Mouse (Mus musculus) MEL (cell line): ENCODE results near the gene Selenon. TPM values are rescaled to one million over a fixed set of nuclear protein-coding genes. Genes with fewer than 3 reads are reported as not detected.

Source experiments
- DNase-seq: peaks from one replicate; pipeline ENCODE4 v3.0.0; 2011; ENCODE audit warnings: low read depth, low spot score
- H3K27ac ChIP-seq: 2 replicates; pipeline ENCODE4 v1.5.1; 2012; ENCODE audit warnings: low read depth, mild to moderate bottlenecking, control low read depth, low read length, moderate library complexity; ENCODE audit not compliant: control insufficient read depth
- H3K27me3 ChIP-seq, 2 experiments: fragments of 150-350 bp in 1 of 2; sonication (generic) in 1 of 2; 2 replicates each; pipeline ENCODE4 v1.6.1; 2012; ENCODE audit warnings: low read length in 2 of 2, mild to moderate bottlenecking in 2 of 2, improper control_type of control experiment in 1 of 2, moderate library complexity in 1 of 2; ENCODE audit not compliant: insufficient read depth in 2 of 2, control insufficient read depth in 1 of 2
- H3K36me3 ChIP-seq, 2 experiments: 2 replicates each; pipeline ENCODE4 v1.6.1; 2012 to 2014; ENCODE audit warnings: low read length in 2 of 2, improper control_type of control experiment in 1 of 2, inconsistent platforms in 1 of 2, mild to moderate bottlenecking in 1 of 2; ENCODE audit not compliant: insufficient read depth in 2 of 2, control insufficient read depth in 1 of 2
- H3K4me1 ChIP-seq, 2 experiments: fragments of 150-350 bp in 1 of 2; sonication (generic) in 1 of 2; 2 replicates each; pipeline ENCODE4 v1.6.1; 2012; ENCODE audit warnings: low read length in 2 of 2, improper control_type of control experiment in 1 of 2, mild to moderate bottlenecking in 1 of 2; ENCODE audit not compliant: insufficient read depth in 2 of 2, control insufficient read depth in 1 of 2
- H3K4me3 ChIP-seq, 2 experiments: fragments of 150-350 bp in 1 of 2; sonication (generic) in 1 of 2; 2 replicates each; pipeline ENCODE4 v1.5.1; 2012; ENCODE audit warnings: low read depth in 2 of 2, low read length in 2 of 2, mild to moderate bottlenecking in 2 of 2, moderate library complexity in 2 of 2, control low read depth in 1 of 2, improper control_type of control experiment in 1 of 2; ENCODE audit not compliant: control insufficient read depth in 1 of 2, insufficient read depth in 1 of 2
- H3K79me2 ChIP-seq: 2 replicates; pipeline ENCODE4 v1.6.1; 2012; ENCODE audit warnings: mild to moderate bottlenecking, low read length, moderate library complexity; ENCODE audit not compliant: control insufficient read depth, poor library complexity, insufficient read depth
- H3K9ac ChIP-seq: 2 replicates; pipeline ENCODE4 v1.6.1; 2012; ENCODE audit warnings: low read depth, mild to moderate bottlenecking, control low read depth, low read length, moderate library complexity; ENCODE audit not compliant: control insufficient read depth, poor library complexity, severe bottlenecking
- H3K9me3 ChIP-seq: fragments of 150-350 bp; sonication (generic); replicated peaks from 2 replicates; pipeline ENCODE4 v1.6.1; 2012; ENCODE audit warnings: mild to moderate bottlenecking, low read length, improper control_type of control experiment, moderate library complexity; ENCODE audit not compliant: insufficient read depth
- CHD1 ChIP-seq: IDR thresholded peaks from 2 replicates; pipeline ENCODE4 v1.6.1; 2012; ENCODE audit warnings: low read depth, mild to moderate bottlenecking, inconsistent platforms, low read length, improper control_type of control experiment
- CHD2 ChIP-seq: IDR thresholded peaks from 2 replicates; pipeline ENCODE4 v1.6.1; 2011; ENCODE audit warnings: low read length, improper control_type of control experiment
- CTCF ChIP-seq, 3 experiments: IDR thresholded peaks in 2 of 3; conservative IDR thresholded peaks in 1 of 3; 2 replicates each; pipeline ENCODE4 v1.5.1; 2011 to 2012; ENCODE audit warnings: low read length in 3 of 3, low read depth in 2 of 3, mild to moderate bottlenecking in 2 of 3, improper control_type of control experiment in 1 of 3, inconsistent platforms in 1 of 3, mixed read lengths in 1 of 3, moderate library complexity in 1 of 3; ENCODE audit not compliant: control insufficient read depth in 1 of 3, insufficient read depth in 1 of 3, poor library complexity in 1 of 3, severe bottlenecking in 1 of 3
- E2F4 ChIP-seq: IDR thresholded peaks from 2 replicates; pipeline ENCODE4 v1.6.1; 2011; ENCODE audit warnings: low read depth, low read length, improper control_type of control experiment, borderline replicate concordance
- ELF1 ChIP-seq: IDR thresholded peaks from 2 replicates; pipeline ENCODE4 v1.6.1; 2014; ENCODE audit warnings: low read depth, mild to moderate bottlenecking, inconsistent platforms, low read length, improper control_type of control experiment, moderate library complexity
- ETS1 ChIP-seq: IDR thresholded peaks from 2 replicates; pipeline ENCODE4 v1.6.1; 2012; ENCODE audit warnings: low read depth, mild to moderate bottlenecking, inconsistent platforms, low read length, improper control_type of control experiment, moderate library complexity
- GABPA ChIP-seq: IDR thresholded peaks from 2 replicates; pipeline ENCODE4 v1.6.1; 2012; ENCODE audit warnings: low read depth, mild to moderate bottlenecking, inconsistent platforms, low read length, improper control_type of control experiment, moderate library complexity
- GATA1 ChIP-seq: IDR thresholded peaks from 2 replicates; pipeline ENCODE4 v1.6.1; 2011; ENCODE audit warnings: low read depth, low read length, improper control_type of control experiment
- MAFK ChIP-seq: IDR thresholded peaks from 2 replicates; pipeline ENCODE4 v1.6.1; 2011; ENCODE audit warnings: low read depth, mild to moderate bottlenecking, low read length, improper control_type of control experiment, borderline replicate concordance
- MAZ ChIP-seq: IDR thresholded peaks from 2 replicates; pipeline ENCODE4 v1.6.1; 2012; ENCODE audit warnings: low read depth, mild to moderate bottlenecking, inconsistent platforms, low read length, improper control_type of control experiment
- MEF2A ChIP-seq: IDR thresholded peaks from 2 replicates; pipeline ENCODE4 v1.6.1; 2014; ENCODE audit warnings: low read depth, mild to moderate bottlenecking, inconsistent platforms, low read length, improper control_type of control experiment; ENCODE audit not compliant: poor library complexity, insufficient replicate concordance, severe bottlenecking; ENCODE audit errors: extremely low read depth
- MXI1 ChIP-seq: IDR thresholded peaks from 2 replicates; pipeline ENCODE4 v1.6.1; 2011; ENCODE audit warnings: mild to moderate bottlenecking, low read depth, low read length, improper control_type of control experiment
- MYB ChIP-seq: IDR thresholded peaks from 2 replicates; pipeline ENCODE4 v1.6.1; 2011; ENCODE audit warnings: mild to moderate bottlenecking, low read depth, low read length, improper control_type of control experiment
- MYC ChIP-seq: IDR thresholded peaks from 2 replicates; pipeline ENCODE4 v1.6.1; 2011; ENCODE audit warnings: low read depth, mild to moderate bottlenecking, low read length, improper control_type of control experiment, moderate library complexity
- NELFE ChIP-seq: IDR thresholded peaks from 2 replicates; pipeline ENCODE4 v1.6.1; 2011; ENCODE audit warnings: low read depth, low read length, improper control_type of control experiment
- NRF1 ChIP-seq: IDR thresholded peaks from 2 replicates; pipeline ENCODE4 v1.6.1; 2014; ENCODE audit warnings: low read depth, mild to moderate bottlenecking, inconsistent platforms, low read length, improper control_type of control experiment, moderate library complexity; ENCODE audit not compliant: poor library complexity, insufficient read depth, severe bottlenecking
- POLR2A ChIP-seq, 2 experiments: IDR thresholded peaks; 2 replicates each; pipeline ENCODE4 v1.6.1; 2011 to 2012; ENCODE audit warnings: low read length in 2 of 2, mild to moderate bottlenecking in 2 of 2, control low read depth in 1 of 2, improper control_type of control experiment in 1 of 2, low read depth in 1 of 2, moderate library complexity in 1 of 2; ENCODE audit not compliant: control insufficient read depth in 1 of 2, insufficient read depth in 1 of 2, poor library complexity in 1 of 2
- POLR2AphosphoS2 ChIP-seq: IDR thresholded peaks from 2 replicates; pipeline ENCODE4 v1.6.1; 2011; ENCODE audit warnings: low read length, improper control_type of control experiment
- SIN3A ChIP-seq: IDR thresholded peaks from 2 replicates; pipeline ENCODE4 v1.6.1; 2012; ENCODE audit warnings: low read length, improper control_type of control experiment, inconsistent platforms
- SMC3 ChIP-seq: IDR thresholded peaks from 2 replicates; pipeline ENCODE4 v1.6.1; 2011; ENCODE audit warnings: low read depth, low read length, improper control_type of control experiment
- TAL1 ChIP-seq: IDR thresholded peaks from 2 replicates; pipeline ENCODE4 v1.6.1; 2012; ENCODE audit warnings: mild to moderate bottlenecking, inconsistent platforms, low read length, moderate library complexity, mixed read lengths
- TCF12 ChIP-seq: IDR thresholded peaks from 2 replicates; pipeline ENCODE4 v1.6.1; 2014; ENCODE audit warnings: low read depth, mild to moderate bottlenecking, inconsistent platforms, low read length, improper control_type of control experiment, moderate library complexity
- UBTF ChIP-seq: IDR thresholded peaks from 2 replicates; pipeline ENCODE4 v1.6.1; 2012; ENCODE audit warnings: low read depth, mild to moderate bottlenecking, inconsistent platforms, low read length, improper control_type of control experiment, moderate library complexity, borderline replicate concordance; ENCODE audit not compliant: insufficient read depth
- USF1 ChIP-seq: IDR thresholded peaks from 2 replicates; pipeline ENCODE4 v1.6.1; 2014; ENCODE audit warnings: low read depth, mild to moderate bottlenecking, inconsistent platforms, low read length, improper control_type of control experiment, moderate library complexity
- USF2 ChIP-seq, 2 experiments: IDR thresholded peaks; 2 replicates each; pipeline ENCODE4 v1.6.1; 2011 to 2012; ENCODE audit warnings: improper control_type of control experiment in 2 of 2, low read length in 2 of 2, borderline replicate concordance in 1 of 2, inconsistent platforms in 1 of 2, low read depth in 1 of 2, mild to moderate bottlenecking in 1 of 2; ENCODE audit not compliant: insufficient read depth in 1 of 2
- ZKSCAN1 ChIP-seq: IDR thresholded peaks from 2 replicates; pipeline ENCODE4 v1.6.1; 2012; ENCODE audit warnings: low read depth, mild to moderate bottlenecking, inconsistent platforms, low read length, improper control_type of control experiment, moderate library complexity
- ZMIZ1 ChIP-seq: IDR thresholded peaks from 2 replicates; pipeline ENCODE4 v1.6.1; 2012; ENCODE audit warnings: low read depth, mild to moderate bottlenecking, inconsistent platforms, low read length, improper control_type of control experiment, moderate library complexity
- ZNF384 ChIP-seq: IDR thresholded peaks from 2 replicates; pipeline ENCODE4 v1.6.1; 2012; ENCODE audit warnings: low read depth, mild to moderate bottlenecking, inconsistent platforms, low read length, improper control_type of control experiment
- polyA plus RNA-seq, 2 experiments: library from polyadenylated mRNA; stranded (reverse) in 1 of 2; unstranded in 1 of 2; fragments of >175 nt in 1 of 2; fragments of >200 nt in 1 of 2; gene quantifications; 2 replicates each; pipeline versions ENCODE4 v1.2.1 to v1.2.4; 2012; ENCODE audit warnings: low replicate concordance in 2 of 2, low read depth in 1 of 2; ENCODE audit not compliant: insufficient read length in 2 of 2, insufficient read depth in 1 of 2, missing spikeins in 1 of 2
- total RNA-seq: library from RNA; depleted of rRNA; stranded (reverse); fragments of 300-350 nt; gene quantifications from 2 replicates; pipeline ENCODE4 v1.2.3, GENCODE M21; 2012

Selenon gene
- total and polyA plus RNA-seq, 3 experiments = 2.9 to 16.3 TPM; not detected in 1

- Histone ChIP-seq H3K36me3 (peaks cover 0 to 7% of the 10 kb centered on the region in 2 experiments; a peak in 2 of 4 replicates), H3K4me3 (peak overlapping the region; percentile 71 to 77), H3K27me3 (no peaks in the 10 kb centered on the region)
Measured at GRCm38 (mm10) chr4:134535787-134536151, 16.2 kb downstream of the Selenon start.

GRCm38 (mm10) chr4:134534932-134535786 lies 16.8 kb downstream of the Selenon start, which contains the start of gene Mtfr1l:
TSS of gene Mtfr1l (minus strand) at chr4:134535387.
- Histone ChIP-seq H3K4me3 (peak within 1 kb of the TSS; percentile 88 to 93), H3K36me3 (peaks cover 0 to 7% of the 10 kb centered on the region in 2 experiments; a peak in 2 of 4 replicates), H3K27ac (peak within 1 kb of the TSS; percentile 67), H3K4me1 (peaks cover 9 to 14% of the 10 kb centered on the region in 2 experiments), H3K79me2 (peaks cover 12% of the 10 kb centered on the region), H3K27me3 (no peaks in the 10 kb centered on the region), H3K9ac (peak within 1 kb of the TSS; percentile 94), H3K9me3 (no peaks in the 10 kb centered on the region)
- peak; percentile 98 for DNase-seq
- TF ChIP-seq MAFK (no peak), USF2 (IDR thresholded peaks at IDR 0.05; ENCODE audit: borderline replicate concordance in 1 of 2, insufficient read depth in 1 of 2, low read depth in 1 of 2, low read length in 2 of 2) (no peak), GABPA (no peak), E2F4 (no peak), ZKSCAN1 (no peak), ELF1 (peak; percentile 85), TCF12 (peak; percentile 25; the same call in 1 of the 2 replicates), SMC3 (no peak), GATA1 (no peak), MYC (no peak), POLR2A (IDR thresholded peaks at IDR 0.05; ENCODE audit: control insufficient read depth in 1 of 2, insufficient read depth in 1 of 2, low read depth in 1 of 2, low read length in 2 of 2, poor library complexity in 1 of 2) (peak; percentile 63 to 77), MEF2A (no peak), POLR2AphosphoS2 (peak; percentile 76; the same call in 1 of the 2 replicates), ZNF384 (no peak), USF1 (0 out of 2 replicates have a peak, but pooled peaks have one; percentile 22), SIN3A (no peak; the same call in 1 of the 2 replicates), MXI1 (no peak; the same call in 1 of the 2 replicates), NELFE (peak; percentile 70), ETS1 (no peak), NRF1 (peak; percentile 83), MYB (no peak), CHD2 (peak; percentile 51; the same call in 1 of the 2 replicates), MAZ (peak; percentile 89), CHD1 (no peak), UBTF (peak; percentile 82; the same call in 1 of the 2 replicates), CTCF (IDR thresholded peaks at IDR 0.05 in 2 of 3, conservative IDR thresholded peaks at IDR 0.05 in 1 of 3; ENCODE audit: control insufficient read depth in 1 of 3, insufficient read depth in 1 of 3, low read depth in 2 of 3, low read length in 3 of 3, poor library complexity in 1 of 3, severe bottlenecking in 1 of 3) (no peak), TAL1 (no peak)

More at GRCm38 (mm10) chr4:134535787-134536151, 16.2 kb downstream of the Selenon start:
- Histone ChIP-seq H3K79me2 (peaks cover 12% of the 10 kb centered on the region), H3K27ac (no peak overlapping the region), H3K9me3 (no peaks in the 10 kb centered on the region), H3K4me1 (peaks cover 9 to 14% of the 10 kb centered on the region in 2 experiments), H3K9ac (peak overlapping the region; percentile 59)
- no peak for DNase-seq
- TF ChIP-seq SIN3A (no peak), ZMIZ1 (no peak), CHD2 (no peak), CHD1 (no peak), MXI1 (peak; percentile 90; the same call in 1 of the 2 replicates), MYC (peak; percentile 24)
- TF ChIP-seq, all 39 proteins: peak for 2
